Mouse (Mus musculus) gastrocnemius, postnatal 36 days (tissue): ENCODE results near the gene Lman1l. TPM values are rescaled to one million over a fixed set of nuclear protein-coding genes. Genes with fewer than 3 reads are reported as not detected.

Experiments
- DNase-seq, 2 experiments: peaks; one replicate each; pipeline ENCODE4 v3.0.0; 2022
- intact Hi-C: fragments of 180-260 bp; cut with DNase I; formaldehyde crosslinking; loops from one replicate; pipeline ENCODE4 v1.15.1; 2025
- total RNA-seq, 2 experiments: library from RNA; stranded (reverse); gene quantifications; 2 replicates each; pipeline ENCODE4 v1.2.3; 2021

Lman1l gene
- total RNA-seq, 2 experiments from 2014 or later: not detected

- no peak for DNase-seq
- intact Hi-C loops: no loop called here
These were observed 6.6 kb upstream of the Lman1l start for GRCm38 (mm10) chr9:57627191-57627590.

- DNase-seq: no peak
- intact Hi-C loops: no loop called here
These were observed 5.3 kb upstream of the Lman1l start for GRCm38 (mm10) chr9:57625674-57626500.

GRCm38 (mm10) chr9:57624295-57624694 lies 3.7 kb upstream of the Lman1l start:
- intact Hi-C loops: no loop called here
- no peak for DNase-seq

- intact Hi-C loops: no loop called here
- no peak for DNase-seq
These were observed 1.7 kb downstream of the Lman1l start for GRCm38 (mm10) chr9:57618854-57619253.

- DNase-seq: no peak
- intact Hi-C loops: no loop called here
These were observed 2.9 kb downstream of the Lman1l start for GRCm38 (mm10) chr9:57617556-57618169.

GRCm38 (mm10) chr9:57614786-57615185 lies 5.8 kb downstream of the Lman1l start:
- no peak for DNase-seq
- intact Hi-C loops: no loop called here

GRCm38 (mm10) chr9:57613975-57614374 lies 6.6 kb downstream of the Lman1l start:
- intact Hi-C loops: no loop called here

GRCm38 (mm10) chr9:57612587-57612986 lies 8.0 kb downstream of the Lman1l start:
- intact Hi-C loops: no loop called here
- no peak for DNase-seq

More at GRCm38 (mm10) chr9:57613975-57614374, 6.6 kb downstream of the Lman1l start:
- no peak for DNase-seq

GRCm38 (mm10) chr9:57610359-57610826 lies 10.2 kb downstream of the Lman1l start:
- DNase-seq: no peak
- intact Hi-C loops: no loop called here

GRCm38 (mm10) chr9:57609803-57610202 lies 10.8 kb downstream of the Lman1l start:
- intact Hi-C loops: no loop called here
- DNase-seq: no peak

- no peak for DNase-seq
- intact Hi-C loops: no loop called here
These were observed 14.3 kb downstream of the Lman1l start, which contains the start of gene Cplx3 for GRCm38 (mm10) chr9:57606139-57606851. Gene Cplx3 (minus strand): TSS chr9:57606281.

GRCm38 (mm10) chr9:57605503-57605902 lies 15.1 kb downstream of the Lman1l start:
- no peak for DNase-seq
- intact Hi-C loops: no loop called here

- intact Hi-C loops: no loop called here
- no peak for DNase-seq
These were observed 15.7 kb downstream of the Lman1l start for GRCm38 (mm10) chr9:57604875-57605274.

- DNase-seq: no peak
- intact Hi-C loops: no loop called here
These were observed 18.5 kb downstream of the Lman1l start for GRCm38 (mm10) chr9:57602098-57602497.

GRCm38 (mm10) chr9:57601353-57601706 lies 19.2 kb downstream of the Lman1l start:
- DNase-seq: no peak
- intact Hi-C loops: no loop called here

GRCm38 (mm10) chr9:57600620-57601352 lies 19.8 kb downstream of the Lman1l start:
- no peak for DNase-seq
- intact Hi-C loops: no loop called here

GRCm38 (mm10) chr9:57598851-57599563 lies 21.6 kb downstream of the Lman1l start:
- intact Hi-C loops: no loop called here
- no peak for DNase-seq

GRCm38 (mm10) chr9:57597929-57598382 lies 22.6 kb downstream of the Lman1l start:
- intact Hi-C loops: no loop called here
- DNase-seq: no peak

GRCm38 (mm10) chr9:57597265-57597664 lies 23.3 kb downstream of the Lman1l start:
- intact Hi-C loops: no loop called here
- DNase-seq: no peak

GRCm38 (mm10) chr9:57594174-57594509 lies 26.4 kb downstream of the Lman1l start:
- intact Hi-C loops: no loop called here
- DNase-seq: no peak
